Mouse (Mus musculus): ENCODE data around the gene Epb41l5.

The Epb41l5 gene

GRCm38 (mm10) chr1:119499456-119499855 lies 149.3 kb downstream of the Epb41l5 start:
- DNase-seq: no peak

GRCm38 (mm10) chr1:119498536-119499231 lies 150.1 kb downstream of the Epb41l5 start:
- DNase-seq: no peak

GRCm38 (mm10) chr1:119497346-119498004 lies 151.3 kb downstream of the Epb41l5 start:
- no peak for DNase-seq

- no peak for DNase-seq
These were observed 153.4 kb downstream of the Epb41l5 start for GRCm38 (mm10) chr1:119495396-119495775.

Data from retina, postnatal 1 day (tissue).